Mouse (Mus musculus) embryo, embryonic 11 days (tissue): Measurements from ENCODE around the gene Ifna11.
"Not testable (repeated sequence)": the region's sequence is repeated elsewhere in the genome, so short reads cannot be mapped to it uniquely, and the experiment has no call there.

Source experiments
- DNase-seq: peaks from one replicate; pipeline ENCODE4 v3.0.0-alpha.2; 2015

Ifna11 gene

DNA sequence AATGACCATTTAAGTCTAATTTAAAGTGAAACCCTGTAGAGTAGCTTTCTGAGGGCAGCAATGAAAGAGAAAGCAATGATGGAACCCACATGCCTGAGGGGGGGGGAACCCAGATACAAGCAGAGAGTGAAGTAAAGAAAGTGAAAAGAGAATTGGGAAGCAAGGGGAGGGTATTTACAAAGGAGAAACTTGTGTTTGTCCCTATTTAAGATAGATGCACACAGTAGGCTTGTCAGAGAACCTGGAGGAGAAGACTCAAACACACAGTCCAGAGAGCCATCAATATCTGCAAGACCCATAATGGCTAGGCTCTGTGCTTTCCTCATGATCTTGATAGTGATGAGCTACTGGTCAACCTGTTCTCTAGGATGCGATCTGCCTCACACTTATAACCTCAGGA, at the start of gene Ifna11:
Gene Ifna11 (plus strand): TSS at position 301 of the 400 bp plus-strand sequence.
- no peak for DNase-seq

DNA sequence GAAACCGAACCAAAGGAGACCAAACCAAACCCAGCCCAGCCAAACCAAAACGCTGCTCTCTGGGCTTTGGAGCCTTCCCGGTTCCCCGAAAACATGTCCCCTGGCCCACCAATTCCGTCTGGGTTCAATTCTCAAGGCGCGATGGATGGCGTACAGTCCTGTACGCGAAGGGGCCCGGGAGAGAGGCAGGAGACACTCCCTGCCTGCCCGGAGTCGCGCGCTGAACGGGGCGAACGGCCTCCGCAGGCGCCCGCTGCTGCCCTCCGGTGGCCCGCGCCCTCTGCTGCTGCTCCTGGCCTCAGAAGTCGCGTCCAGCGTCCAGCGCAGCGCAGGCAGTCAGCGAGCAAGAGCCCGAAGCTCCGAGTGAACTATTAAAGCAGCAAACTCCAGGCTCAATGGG, 46.2 kb upstream of the Ifna11 start, which contains the start of gene Gm13290:
Gene Gm13290 (plus strand): TSS at position 301 of the 400 bp plus-strand sequence.
- not testable (repeated sequence) for DNase-seq

DNA sequence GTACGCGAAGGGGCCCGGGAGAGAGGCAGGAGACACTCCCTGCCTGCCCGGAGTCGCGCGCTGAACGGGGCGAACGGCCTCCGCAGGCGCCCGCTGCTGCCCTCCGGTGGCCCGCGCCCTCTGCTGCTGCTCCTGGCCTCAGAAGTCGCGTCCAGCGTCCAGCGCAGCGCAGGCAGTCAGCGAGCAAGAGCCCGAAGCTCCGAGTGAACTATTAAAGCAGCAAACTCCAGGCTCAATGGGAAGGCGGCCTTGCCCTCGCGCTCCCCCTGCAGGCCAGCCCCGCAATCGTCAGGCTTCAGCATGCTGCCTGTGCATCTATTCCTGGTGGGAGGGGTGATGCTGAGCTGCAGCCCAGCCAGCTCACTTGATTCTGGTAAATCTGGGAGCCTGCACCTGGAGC, 43.1 kb upstream of the Ifna11 start, which contains the start of gene Gm13289:
Gene Gm13289 (plus strand): TSS at position 301 of the 400 bp plus-strand sequence.
- not testable (repeated sequence) for DNase-seq

DNA sequence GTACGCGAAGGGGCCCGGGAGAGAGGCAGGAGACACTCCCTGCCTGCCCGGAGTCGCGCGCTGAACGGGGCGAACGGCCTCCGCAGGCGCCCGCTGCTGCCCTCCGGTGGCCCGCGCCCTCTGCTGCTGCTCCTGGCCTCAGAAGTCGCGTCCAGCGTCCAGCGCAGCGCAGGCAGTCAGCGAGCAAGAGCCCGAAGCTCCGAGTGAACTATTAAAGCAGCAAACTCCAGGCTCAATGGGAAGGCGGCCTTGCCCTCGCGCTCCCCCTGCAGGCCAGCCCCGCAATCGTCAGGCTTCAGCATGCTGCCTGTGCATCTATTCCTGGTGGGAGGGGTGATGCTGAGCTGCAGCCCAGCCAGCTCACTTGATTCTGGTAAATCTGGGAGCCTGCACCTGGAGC, 40.2 kb upstream of the Ifna11 start, which contains the start of gene Gm13272:
Gene Gm13272 (plus strand): TSS at position 301 of the 400 bp plus-strand sequence.
- DNase-seq, result not testable (repeated sequence)

DNA sequence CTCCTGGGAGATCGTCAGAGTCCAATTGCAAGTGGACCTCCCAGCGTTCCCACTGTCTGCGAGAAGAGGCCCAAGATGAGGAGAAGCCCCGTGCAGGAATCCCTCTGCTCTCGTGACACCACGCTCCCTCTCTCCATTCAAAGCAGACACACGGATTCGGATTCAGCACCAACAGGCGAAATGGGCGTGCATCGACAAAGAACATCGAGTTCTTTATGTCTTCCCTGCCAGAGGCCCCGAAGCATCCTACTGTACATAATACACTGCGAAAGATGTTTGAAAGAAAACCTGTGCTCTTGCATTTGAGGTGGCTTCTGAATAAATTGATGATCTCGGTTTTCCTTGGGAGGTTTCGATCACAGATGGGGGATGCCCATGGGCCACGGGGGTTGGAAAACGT, 39.4 kb upstream of the Ifna11 start:
- not testable (repeated sequence) for DNase-seq

DNA sequence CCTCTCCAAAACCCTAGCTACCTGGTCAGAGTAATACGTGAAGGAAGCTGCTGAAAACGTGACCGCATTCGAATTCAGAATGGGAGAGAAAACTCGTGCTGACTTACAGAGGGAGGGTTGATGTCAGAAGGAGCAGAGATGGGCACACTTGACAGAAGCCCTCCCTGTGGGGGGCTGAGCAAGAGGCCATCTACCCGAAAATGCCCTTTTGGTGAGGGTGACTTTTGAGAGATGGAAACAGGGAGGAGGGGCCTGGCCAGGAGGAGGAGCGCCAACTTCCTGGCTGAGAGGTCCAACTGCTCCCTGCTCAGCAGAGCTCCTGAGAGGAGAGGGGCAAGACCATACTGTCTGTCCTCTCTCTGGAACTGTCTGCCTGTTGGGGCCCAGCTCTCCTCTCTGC, 37.9 kb upstream of the Ifna11 start, which contains the start of gene Ifnz:
Gene Ifnz (plus strand): TSS at position 301 of the 400 bp plus-strand sequence.
- not testable (repeated sequence) for DNase-seq

DNA sequence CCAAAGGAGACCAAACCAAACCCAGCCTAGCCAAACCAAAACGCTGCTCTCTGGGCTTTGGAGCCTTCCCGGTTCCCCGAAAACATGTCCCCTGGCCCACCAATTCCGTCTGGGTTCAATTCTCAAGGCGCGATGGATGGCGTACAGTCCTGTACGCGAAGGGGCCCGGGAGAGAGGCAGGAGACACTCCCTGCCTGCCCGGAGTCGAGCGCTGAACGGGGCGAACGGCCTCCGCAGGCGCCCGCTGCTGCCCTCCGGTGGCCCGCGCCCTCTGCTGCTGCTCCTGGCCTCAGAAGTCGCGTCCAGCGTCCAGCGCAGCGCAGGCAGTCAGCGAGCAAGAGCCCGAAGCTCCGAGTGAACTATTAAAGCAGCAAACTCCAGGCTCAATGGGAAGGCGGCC, 37.4 kb upstream of the Ifna11 start:
- DNase-seq, result not testable (repeated sequence)

DNA sequence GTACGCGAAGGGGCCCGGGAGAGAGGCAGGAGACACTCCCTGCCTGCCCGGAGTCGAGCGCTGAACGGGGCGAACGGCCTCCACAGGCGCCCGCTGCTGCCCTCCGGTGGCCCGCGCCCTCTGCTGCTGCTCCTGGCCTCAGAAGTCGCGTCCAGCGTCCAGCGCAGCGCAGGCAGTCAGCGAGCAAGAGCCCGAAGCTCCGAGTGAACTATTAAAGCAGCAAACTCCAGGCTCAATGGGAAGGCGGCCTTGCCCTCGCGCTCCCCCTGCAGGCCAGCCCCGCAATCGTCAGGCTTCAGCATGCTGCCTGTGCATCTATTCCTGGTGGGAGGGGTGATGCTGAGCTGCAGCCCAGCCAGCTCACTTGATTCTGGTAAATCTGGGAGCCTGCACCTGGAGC, 34.4 kb upstream of the Ifna11 start, which contains the start of gene Gm13276:
Gene Gm13276 (plus strand): TSS at position 301 of the 400 bp plus-strand sequence.
- not testable (repeated sequence) for DNase-seq

DNA sequence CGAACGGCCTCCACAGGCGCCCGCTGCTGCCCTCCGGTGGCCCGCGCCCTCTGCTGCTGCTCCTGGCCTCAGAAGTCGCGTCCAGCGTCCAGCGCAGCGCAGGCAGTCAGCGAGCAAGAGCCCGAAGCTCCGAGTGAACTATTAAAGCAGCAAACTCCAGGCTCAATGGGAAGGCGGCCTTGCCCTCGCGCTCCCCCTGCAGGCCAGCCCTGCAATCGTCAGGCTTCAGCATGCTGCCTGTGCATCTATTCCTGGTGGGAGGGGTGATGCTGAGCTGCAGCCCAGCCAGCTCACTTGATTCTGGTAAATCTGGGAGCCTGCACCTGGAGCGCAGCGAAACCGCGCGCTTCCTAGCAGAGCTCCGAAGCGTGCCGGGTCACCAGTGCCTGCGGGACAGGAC, 31.4 kb upstream of the Ifna11 start, which contains the start of gene Gm13277:
Gene Gm13277 (plus strand): TSS at position 231 of the 400 bp plus-strand sequence.
- DNase-seq, result not testable (repeated sequence)

DNA sequence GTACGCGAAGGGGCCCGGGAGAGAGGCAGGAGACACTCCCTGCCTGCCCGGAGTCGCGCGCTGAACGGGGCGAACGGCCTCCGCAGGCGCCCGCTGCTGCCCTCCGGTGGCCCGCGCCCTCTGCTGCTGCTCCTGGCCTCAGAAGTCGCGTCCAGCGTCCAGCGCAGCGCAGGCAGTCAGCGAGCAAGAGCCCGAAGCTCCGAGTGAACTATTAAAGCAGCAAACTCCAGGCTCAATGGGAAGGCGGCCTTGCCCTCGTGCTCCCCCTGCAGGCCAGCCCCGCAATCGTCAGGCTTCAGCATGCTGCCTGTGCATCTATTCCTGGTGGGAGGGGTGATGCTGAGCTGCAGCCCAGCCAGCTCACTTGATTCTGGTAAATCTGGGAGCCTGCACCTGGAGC, 28.5 kb upstream of the Ifna11 start, which contains the start of gene Gm13278:
Gene Gm13278 (plus strand): TSS at position 301 of the 400 bp plus-strand sequence.
- DNase-seq, result not testable (repeated sequence)

DNA sequence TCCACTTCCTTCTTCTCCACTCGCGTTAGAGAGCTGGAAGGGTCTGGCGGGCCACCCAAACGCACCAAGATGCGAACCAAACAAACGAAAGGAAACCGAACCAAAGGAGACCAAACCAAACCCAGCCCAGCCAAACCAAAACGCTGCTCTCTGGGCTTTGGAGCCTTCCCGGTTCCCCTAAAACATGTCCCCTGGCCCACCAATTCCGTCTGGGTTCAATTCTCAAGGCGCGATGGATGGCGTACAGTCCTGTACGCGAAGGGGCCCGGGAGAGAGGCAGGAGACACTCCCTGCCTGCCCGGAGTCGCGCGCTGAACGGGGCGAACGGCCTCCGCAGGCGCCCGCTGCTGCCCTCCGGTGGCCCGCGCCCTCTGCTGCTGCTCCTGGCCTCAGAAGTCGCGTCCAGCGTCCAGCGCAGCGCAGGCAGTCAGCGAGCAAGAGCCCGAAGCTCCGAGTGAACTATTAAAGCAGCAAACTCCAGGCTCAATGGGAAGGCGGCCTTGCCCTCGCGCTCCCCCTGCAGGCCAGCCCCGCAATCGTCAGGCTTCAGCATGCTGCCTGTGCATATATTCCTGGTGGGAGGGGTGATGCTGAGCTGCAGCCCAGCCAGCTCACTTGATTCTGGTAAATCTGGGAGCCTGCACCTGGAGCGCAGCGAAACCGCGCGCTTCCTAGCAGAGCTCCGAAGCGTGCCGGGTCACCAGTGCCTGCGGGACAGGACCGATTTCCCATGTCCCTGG, 25.7 kb upstream of the Ifna11 start, which contains the start of gene Gm13275:
Gene Gm13275 (plus strand): TSS at position 552 of the 740 bp plus-strand sequence.
- not testable (repeated sequence) for DNase-seq

DNA sequence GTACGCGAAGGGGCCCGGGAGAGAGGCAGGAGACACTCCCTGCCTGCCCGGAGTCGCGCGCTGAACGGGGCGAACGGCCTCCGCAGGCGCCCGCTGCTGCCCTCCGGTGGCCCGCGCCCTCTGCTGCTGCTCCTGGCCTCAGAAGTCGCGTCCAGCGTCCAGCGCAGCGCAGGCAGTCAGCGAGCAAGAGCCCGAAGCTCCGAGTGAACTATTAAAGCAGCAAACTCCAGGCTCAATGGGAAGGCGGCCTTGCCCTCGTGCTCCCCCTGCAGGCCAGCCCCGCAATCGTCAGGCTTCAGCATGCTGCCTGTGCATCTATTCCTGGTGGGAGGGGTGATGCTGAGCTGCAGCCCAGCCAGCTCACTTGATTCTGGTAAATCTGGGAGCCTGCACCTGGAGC, 22.7 kb upstream of the Ifna11 start, which contains the start of gene Gm13279:
Gene Gm13279 (plus strand): TSS at position 301 of the 400 bp plus-strand sequence.
- DNase-seq, result not testable (repeated sequence)

DNA sequence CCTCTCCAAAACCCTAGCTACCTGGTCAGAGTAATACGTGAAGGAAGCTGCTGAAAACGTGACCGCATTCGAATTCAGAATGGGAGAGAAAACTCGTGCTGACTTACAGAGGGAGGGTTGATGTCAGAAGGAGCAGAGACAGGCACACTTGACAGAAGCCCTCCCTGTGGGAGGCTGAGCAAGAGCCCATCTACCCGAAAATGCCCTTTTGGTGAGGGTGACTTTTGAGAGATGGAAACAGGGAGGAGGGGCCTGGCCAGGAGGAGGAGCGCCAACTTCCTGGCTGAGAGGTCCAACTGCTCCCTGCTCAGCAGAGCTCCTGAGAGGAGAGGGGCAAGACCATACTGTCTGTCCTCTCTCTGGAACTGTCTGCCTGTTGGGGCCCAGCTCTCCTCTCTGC, 20.4 kb upstream of the Ifna11 start, which contains the start of gene Gm13285:
Gene Gm13285 (plus strand): TSS at position 301 of the 400 bp plus-strand sequence.
- not testable (repeated sequence) for DNase-seq

DNA sequence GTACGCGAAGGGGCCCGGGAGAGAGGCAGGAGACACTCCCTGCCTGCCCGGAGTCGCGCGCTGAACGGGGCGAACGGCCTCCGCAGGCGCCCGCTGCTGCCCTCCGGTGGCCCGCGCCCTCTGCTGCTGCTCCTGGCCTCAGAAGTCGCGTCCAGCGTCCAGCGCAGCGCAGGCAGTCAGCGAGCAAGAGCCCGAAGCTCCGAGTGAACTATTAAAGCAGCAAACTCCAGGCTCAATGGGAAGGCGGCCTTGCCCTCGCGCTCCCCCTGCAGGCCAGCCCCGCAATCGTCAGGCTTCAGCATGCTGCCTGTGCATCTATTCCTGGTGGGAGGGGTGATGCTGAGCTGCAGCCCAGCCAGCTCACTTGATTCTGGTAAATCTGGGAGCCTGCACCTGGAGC, 16.8 kb upstream of the Ifna11 start, which contains the start of gene Gm13287:
Gene Gm13287 (plus strand): TSS at position 301 of the 400 bp plus-strand sequence.
- not testable (repeated sequence) for DNase-seq

DNA sequence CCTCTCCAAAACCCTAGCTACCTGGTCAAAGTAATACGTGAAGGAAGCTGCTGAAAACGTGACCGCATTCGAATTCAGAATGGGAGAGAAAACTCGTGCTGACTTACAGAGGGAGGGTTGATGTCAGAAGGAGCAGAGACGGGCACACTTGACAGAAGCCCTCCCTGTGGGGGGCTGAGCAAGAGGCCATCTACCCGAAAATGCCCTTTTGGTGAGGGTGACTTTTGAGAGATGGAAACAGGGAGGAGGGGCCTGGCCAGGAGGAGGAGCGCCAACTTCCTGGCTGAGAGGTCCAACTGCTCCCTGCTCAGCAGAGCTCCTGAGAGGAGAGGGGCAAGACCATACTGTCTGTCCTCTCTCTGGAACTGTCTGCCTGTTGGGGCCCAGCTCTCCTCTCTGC, 14.5 kb upstream of the Ifna11 start, which contains the start of gene Gm13288:
Gene Gm13288 (plus strand): TSS at position 301 of the 400 bp plus-strand sequence.
- not testable (repeated sequence) for DNase-seq

DNA sequence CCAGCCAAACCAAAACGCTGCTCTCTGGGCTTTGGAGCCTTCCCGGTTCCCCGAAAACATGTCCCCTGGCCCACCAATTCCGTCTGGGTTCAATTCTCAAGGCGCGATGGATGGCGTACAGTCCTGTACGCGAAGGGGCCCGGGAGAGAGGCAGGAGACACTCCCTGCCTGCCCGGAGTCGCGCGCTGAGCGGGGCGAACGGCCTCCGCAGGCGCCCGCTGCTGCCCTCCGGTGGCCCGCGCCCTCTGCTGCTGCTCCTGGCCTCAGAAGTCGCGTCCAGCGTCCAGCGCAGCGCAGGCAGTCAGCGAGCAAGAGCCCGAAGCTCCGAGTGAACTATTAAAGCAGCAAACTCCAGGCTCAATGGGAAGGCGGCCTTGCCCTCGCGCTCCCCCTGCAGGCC, 14.0 kb upstream of the Ifna11 start:
- not testable (repeated sequence) for DNase-seq

DNA sequence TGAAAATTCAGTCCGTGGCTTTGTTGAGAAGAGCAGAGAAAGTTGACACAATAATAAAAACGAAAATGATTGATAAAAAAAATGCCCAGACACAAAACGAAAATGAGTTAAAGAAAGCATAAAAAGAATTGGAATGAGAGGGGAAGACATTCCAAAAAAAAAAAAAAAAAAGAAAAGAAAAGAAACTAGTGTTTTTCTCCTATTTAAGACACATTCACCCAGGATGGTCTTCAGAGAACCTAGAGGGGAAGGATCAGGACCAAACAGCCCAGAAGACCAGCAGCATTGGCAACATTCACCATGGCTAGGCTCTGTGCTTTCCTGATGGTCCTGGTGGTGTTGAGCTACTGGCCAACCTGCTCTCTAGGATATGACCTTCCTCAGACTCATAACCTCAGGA, 3.8 kb upstream of the Ifna11 start, which contains the start of gene Ifna7:
Gene Ifna7 (plus strand): TSS at position 301 of the 400 bp plus-strand sequence.
- no peak for DNase-seq

DNA sequence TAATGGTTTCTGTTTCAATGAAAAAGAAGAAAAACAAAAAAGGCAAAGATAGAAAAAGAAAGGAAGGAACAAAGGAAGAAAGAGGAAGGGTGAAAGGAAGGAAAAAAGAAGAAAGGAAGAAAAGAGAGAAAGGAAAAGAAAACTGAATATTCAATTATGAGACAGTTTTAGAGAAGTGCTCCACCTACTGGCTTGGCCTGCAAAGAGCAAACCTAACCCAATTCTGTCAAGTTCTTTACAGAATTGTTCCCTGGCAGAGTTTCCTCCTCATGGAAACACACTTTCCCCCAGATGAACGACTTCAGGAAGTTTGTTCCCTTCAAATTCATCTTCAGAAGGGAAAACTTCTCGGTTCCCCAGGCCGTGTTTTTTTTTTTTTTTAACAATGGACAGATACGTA, 3.2 kb downstream of the Ifna11 start:
- peak; percentile 37 for DNase-seq

DNA sequence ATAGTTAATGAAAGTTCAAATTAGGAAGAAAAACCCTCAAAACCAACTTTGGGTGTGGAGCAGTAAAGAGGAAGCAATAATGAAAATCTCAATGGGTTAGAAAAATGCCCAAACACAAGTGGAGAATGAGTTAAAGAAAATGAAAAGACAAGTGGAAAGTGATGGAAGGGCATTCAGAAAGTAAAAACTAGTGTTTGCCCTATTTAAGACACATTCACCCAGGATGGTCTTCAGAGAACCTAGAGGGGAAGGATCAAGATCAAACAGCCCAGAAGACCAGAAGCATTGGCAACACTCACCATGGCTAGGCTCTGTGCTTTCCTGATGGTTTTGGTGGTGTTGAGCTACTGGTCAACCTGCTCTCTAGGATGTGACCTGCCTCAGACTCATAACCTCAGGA, 7.4 kb downstream of the Ifna11 start, which contains the start of gene Ifna6:
Gene Ifna6 (plus strand): TSS at position 301 of the 400 bp plus-strand sequence.
- not testable (repeated sequence) for DNase-seq

DNA sequence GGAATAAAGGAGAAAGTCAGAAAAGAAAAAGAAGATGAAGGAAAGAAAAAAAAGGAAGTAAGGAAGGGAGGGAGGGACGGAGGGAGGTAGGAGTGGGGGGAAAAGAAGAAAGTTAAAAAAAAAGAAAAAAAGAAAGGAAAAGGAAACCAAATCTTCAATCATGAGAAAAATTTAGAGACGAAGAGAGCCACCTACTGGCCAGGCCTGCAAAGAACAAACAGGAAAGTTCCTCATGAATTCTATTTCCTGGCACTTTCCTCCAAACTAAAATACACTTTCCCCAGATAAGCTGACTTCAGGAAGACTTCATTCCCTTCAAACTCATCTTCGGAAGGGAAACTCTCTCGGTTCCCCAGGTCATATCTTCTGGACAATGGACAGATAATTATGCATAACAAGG, 10.8 kb downstream of the Ifna11 start:
- peak; percentile 39 for DNase-seq

DNA sequence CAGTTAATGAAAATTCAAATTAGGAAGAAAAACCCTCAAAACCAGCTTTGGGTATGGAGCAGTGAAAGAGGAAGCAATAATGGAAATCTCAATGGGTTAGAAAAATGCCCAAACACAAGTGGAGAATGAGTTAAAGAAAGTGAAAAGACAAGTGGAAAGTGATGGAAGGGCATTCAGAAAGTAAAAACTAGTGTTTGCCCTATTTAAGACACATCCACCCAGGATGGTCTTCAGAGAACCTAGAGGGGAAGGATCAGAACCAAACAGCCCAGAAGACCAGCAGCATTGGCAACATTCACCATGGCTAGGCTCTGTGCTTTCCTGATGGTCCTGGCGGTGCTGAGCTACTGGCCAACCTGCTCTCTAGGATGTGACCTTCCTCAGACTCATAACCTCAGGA, 15.5 kb downstream of the Ifna11 start, which contains the start of gene Ifna5:
Gene Ifna5 (plus strand): TSS at position 301 of the 400 bp plus-strand sequence.
- not testable (repeated sequence) for DNase-seq

DNA sequence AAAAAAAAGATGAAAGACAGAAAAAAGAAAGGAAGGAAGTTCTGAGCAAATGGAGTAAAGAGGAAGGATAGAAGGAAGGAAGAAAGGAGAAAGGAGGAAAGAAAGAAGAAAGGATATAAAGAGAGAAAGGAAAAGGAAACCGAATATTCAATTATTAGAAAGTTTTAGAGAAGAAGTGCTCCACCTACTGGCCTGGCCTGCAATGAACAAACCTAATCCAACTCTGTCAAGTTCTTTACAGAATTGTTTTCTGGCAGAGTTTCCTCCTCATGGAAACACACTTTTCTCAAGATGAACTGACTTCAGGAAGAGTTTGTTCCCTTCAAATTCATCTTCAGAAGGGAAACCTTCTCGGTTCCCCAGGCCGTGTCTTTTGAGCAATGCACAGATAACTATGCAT, 19.1 kb downstream of the Ifna11 start:
- DNase-seq, result peak; percentile 28

DNA sequence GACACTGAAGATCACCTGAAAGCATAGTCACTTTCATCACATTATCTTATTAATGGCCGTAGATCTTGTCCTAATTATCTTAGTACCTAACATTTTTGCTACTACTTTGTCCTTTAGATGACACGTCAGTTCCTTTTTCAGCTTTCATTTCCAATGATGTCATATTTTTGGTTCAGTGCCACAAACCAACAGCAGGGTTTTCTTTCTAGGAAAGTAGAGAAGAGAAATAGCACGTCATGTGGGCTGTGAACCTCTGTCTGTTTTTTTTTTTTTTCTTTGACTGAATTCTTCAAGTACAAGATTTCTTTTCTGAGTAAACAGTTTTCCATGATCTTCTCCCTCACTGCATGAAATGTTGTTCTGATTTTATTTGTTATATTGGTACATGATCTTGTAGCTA, 20.3 kb downstream of the Ifna11 start:
- no peak for DNase-seq
